Mouse (Mus musculus): ENCODE results near the gene Fbxw4. TPM values are rescaled to one million over a fixed set of nuclear protein-coding genes. Genes with fewer than 3 reads are reported as not detected.

Fbxw4 gene
- total RNA-seq, 2 experiments from 2014 or later, result 29.7 to 30.3 TPM

DNA sequence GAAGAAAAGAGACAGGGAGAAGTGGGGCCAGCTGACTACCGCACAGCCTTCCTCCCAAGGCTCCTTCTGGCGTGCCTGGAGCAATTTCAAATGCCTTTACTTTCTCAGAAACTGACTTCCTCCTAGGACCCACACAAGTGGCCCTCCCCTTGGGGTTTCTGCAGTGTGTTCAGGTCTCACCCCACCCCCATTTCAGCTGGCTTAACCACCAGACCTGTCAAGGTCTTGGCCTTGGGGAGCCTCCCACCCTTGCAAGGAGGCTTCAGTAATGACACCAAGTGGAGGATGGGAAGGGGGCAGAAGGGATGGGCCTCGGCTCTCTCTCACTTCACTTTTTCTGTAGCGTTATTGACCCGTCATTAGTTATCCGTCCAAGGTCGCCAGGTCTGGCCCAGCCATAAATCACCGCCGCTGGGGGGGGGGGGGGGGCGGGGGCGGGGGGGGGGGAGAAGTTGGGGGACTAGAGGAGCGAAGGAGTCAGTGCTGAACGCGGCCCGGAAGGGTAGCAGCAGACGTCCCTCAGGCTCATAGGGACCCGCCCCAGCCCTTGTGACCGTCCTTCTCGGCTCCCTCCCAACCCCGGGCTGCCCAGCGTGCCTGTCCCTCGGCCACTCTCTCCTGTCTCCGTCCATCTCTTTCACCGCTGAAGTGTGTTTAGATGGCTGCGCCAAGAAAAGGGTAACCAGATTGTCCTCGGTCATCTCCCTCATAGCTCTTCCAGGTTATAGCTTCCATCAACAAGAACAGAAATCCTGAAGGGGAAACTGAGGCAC is 115.8 kb downstream of the Fbxw4 start:
- DNase-seq (ENCODE audit: low spot score in 2 of 2), result no peak

DNA sequence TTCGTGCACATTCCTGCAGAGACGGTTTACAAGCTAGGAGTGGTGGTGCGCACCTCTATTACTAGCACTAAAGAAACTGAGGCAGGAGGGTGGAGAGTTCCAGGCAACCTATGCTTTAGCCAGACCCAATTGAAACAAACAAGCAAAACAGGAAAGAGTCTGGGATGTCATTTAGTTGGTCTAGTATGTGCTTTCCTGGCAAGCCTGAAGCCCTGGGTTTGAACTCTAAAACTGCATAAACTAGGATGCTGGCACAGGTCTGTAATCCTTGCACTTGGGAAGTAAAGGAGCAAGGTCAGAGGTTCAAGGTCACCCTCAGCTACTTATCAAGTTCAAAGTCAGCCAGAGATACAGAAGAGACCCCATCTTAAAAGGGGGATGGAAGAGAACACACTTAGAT is 118.1 kb downstream of the Fbxw4 start:
- no peak for DNase-seq (ENCODE audit: low spot score in 2 of 2)

DNA sequence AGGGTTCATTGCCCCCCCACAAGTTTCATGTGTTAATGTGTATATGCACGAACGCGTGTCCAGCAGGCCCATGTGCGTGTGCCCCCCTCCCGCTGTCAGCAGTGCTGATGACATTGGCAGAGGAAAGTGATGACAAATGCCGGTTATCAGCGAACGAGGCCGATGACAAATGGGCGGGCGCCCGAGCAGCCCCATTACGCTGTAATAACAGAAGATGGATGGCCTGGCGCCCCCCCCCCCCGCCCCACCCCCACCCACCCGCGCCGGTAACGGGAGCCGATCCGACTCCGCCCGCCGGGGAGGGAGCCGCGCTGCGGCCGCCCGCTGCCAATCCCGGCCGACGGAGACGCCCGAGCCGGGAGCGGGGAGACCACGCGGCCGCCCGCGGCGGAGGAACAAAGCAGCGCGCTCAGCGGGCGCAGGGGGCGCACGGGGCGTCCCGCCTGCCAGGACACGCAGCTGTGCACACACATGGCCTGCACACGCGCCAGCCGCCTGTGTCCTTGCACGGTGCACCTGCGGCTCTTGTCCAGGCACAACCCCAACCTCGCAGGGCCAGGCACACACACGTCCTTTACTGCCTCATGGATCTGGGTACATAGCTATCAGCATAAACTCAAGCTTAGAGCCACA is 118.6 kb downstream of the Fbxw4 start:
- peak; percentile 71 to 78 for DNase-seq (ENCODE audit: low spot score in 2 of 2)

DNA sequence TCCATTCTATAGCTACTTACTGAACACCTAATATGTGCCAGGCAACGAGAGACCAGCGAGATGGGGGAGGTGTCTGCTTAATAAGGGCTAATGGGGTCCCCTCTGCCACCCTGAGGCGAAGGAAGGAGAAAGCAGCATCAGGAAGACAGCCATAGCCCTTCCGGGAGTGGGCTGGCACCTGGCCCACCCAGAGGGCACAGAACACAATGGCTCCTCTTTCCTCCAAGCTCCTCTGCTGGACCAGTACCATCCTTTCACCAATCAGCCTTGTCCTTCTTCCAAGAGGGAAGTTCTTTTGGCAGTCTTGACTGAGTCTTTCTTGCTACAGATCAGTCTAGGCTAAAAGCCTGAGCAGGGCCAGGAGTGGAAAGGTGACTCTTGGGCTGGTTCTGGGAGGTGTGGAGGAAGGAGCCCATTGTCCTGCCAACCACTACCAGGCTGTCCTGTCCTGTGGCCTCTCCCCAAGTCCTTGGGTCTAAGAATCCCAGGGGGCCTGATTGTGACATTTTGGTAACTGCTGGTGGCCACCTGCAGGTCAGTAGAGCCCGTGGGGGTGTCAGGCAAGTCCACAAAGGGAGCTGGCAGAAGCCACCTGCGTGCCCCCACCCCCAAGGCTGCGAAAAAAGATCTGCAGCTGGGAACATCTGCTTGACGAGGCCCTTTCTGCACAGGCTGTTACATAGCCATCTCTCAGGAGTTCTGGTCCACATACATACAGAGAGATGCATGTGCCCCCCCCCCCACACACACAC is 119.3 kb downstream of the Fbxw4 start:
- DNase-seq (ENCODE audit: low spot score in 2 of 2), result peak in 1 of 2 experiments; percentile 63

GRCm38 (mm10) chr19:45537505-45537904 is 122.6 kb downstream of the Fbxw4 start:
- peak in 1 of 2 experiments; percentile 45 for DNase-seq (ENCODE audit: low spot score in 2 of 2)

DNA sequence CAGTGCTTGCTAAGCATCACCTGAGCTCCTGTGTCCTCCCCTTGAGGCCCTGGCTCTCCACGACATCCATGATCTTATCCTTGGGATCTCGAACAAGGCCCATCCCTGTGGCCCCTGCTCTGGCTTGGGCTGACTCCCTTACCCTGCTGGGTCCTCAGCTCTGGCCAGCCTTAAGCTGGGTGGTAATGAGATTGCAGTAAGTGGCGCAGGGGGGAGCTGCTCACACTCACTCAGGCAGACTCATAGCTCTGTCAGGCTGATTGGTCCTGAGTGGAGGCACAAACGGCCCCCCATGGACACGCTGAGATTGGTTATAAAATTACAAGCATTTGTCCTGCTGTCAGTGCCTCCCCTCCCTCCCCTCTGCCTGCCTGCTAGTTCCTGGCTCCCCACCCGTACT is 124.2 kb downstream of the Fbxw4 start:
- DNase-seq (ENCODE audit: low spot score in 2 of 2), result no peak

- DNase-seq (ENCODE audit: low spot score in 2 of 2), result no peak
Measured at GRCm38 (mm10) chr19:45535214-45535735, 124.8 kb downstream of the Fbxw4 start.

DNA sequence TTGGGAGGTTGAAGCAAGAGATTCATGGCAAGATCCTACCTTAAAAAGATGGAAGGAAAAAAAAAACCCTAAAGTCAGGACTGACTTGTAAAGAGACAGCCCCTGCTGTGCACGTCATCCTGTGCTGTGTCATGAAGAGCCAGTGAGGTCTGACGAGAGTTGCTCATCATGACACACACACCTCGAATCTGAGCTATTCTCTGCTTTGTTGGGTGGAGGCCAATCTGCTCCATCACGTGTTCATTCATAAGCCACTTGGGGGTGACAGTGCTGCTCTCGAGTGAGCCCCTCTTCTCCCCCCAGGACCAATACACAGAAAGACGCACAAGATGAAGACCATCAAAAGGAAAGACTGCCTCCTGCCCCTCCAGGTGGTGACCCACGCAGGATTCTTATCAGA is 126.5 kb downstream of the Fbxw4 start:
- DNase-seq (ENCODE audit: low spot score in 2 of 2), result peak in 1 of 2 experiments; percentile 17

GRCm38 (mm10) chr19:45531554-45531953 is 128.6 kb downstream of the Fbxw4 start:
- DNase-seq (ENCODE audit: low spot score in 2 of 2), result no peak

- DNase-seq (ENCODE audit: low spot score in 2 of 2), result no peak
Measured at GRCm38 (mm10) chr19:45530200-45530995, 129.7 kb downstream of the Fbxw4 start.

DNA sequence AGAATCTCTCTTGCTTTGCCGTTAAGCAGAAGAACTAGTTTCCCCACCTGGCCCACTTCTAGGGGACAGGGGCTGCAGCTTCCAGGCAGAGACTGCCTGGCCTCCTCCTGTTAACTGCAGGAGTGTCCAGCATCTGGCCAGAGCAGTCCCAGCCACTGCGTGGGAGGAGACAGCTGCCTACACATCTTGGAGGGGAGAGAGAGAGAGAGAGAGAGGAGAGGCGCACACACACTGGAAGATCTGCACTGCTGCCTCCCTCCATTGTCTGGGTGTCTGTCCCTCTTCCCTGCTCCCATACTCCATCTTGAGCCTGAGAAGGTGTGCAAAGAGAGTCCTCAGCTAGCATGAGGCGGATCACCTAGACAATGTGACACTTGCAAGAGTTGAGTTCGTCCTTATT is 130.8 kb downstream of the Fbxw4 start:
- no peak for DNase-seq (ENCODE audit: low spot score in 2 of 2)

Other genes starting within 250 kb of the Fbxw4 start
- gene Poll, start 99.8 kb downstream of the Fbxw4 start, total RNA-seq (2021), result 1 to 10 TPM; 6.9 to 8.8 TPM
- 10 to 100 TPM; 55.6 to 56.4 TPM for gene Gm17018, start 99.7 kb downstream of the Fbxw4 start, total RNA-seq (2021)
- gene Fgf8, start 82.6 kb upstream of the Fbxw4 start, total RNA-seq (2021), result not detected
- gene Npm3, start 89.3 kb upstream of the Fbxw4 start, total RNA-seq (2021), result 10 to 100 TPM; 16.7 to 18.1 TPM
- gene Mgea5, start 123.5 kb upstream of the Fbxw4 start, total RNA-seq (2021), result 100 to 1,000 TPM; 134 to 157 TPM
- 100 to 1,000 TPM; 133 to 134 TPM for gene Kcnip2, start 155.7 kb upstream of the Fbxw4 start, total RNA-seq (2021)